Mouse (Mus musculus): ENCODE measurements around the gene Omg. TPM values are rescaled to one million over a fixed set of nuclear protein-coding genes. Genes with fewer than 3 reads are reported as not detected.

Omg gene
- total and polyA plus RNA-seq, 3 experiments: 0.06 TPM; not detected in 2

GRCm38 (mm10) chr11:79452966-79453365 lies 50.9 kb downstream of the Omg start:
- H3K27me3 ChIP-seq (ENCODE audit: control insufficient read depth, insufficient read depth, low read length): no peaks in the 10 kb centered on the region
- H3K79me2 ChIP-seq (replicated peaks; ENCODE audit: control insufficient read depth, insufficient read depth, low read length): no peaks in the 10 kb centered on the region
- intact Hi-C loops (cut with DNase I): no loop called here
- no peak overlapping the region for H3K4me3 ChIP-seq
- no peak for DNase-seq
- no peak overlapping the region for H3K27ac ChIP-seq
- no peaks in the 10 kb centered on the region for H3K4me1 ChIP-seq (ENCODE audit: control insufficient read depth, insufficient read depth, low read length)
- no peak overlapping the region for H3K9ac ChIP-seq (ENCODE audit: low read depth, low read length)
- TF ChIP-seq CTCF (IDR thresholded peaks at IDR 0.05) (no peak), POLR2A (IDR thresholded peaks at IDR 0.05; ENCODE audit: insufficient read depth, low read depth, low read length) (no peak)
- no peaks in the 10 kb centered on the region for H3K36me3 ChIP-seq (ENCODE audit: control insufficient read depth, insufficient read depth, low read length)

Other genes starting within 250 kb of the Omg start
- 10 to 100 TPM; 11.3 to 16.3 TPM for gene Wsb1, start 249.4 kb downstream of the Omg start, total RNA-seq (2021)
- gene Wsb1, start 249.4 kb downstream of the Omg start, polyA plus RNA-seq (2012; rRNA removed): 19.0 and 36.4 TPM in 2 replicates
- under 1 TPM in 1 of 2 experiments, not detected in 1; 0.43 TPM for gene Gm9964, start 207.2 kb downstream of the Omg start, total RNA-seq (2021)
- gene Gm9964, start 207.2 kb downstream of the Omg start, polyA plus RNA-seq (2012; rRNA removed): not detected in 2 replicates
- gene Nf1, start 164.4 kb downstream of the Omg start, total RNA-seq (2021): 10 to 100 TPM; 30.5 to 30.9 TPM
- 8.5 and 13.5 TPM in 2 replicates for gene Nf1, start 164.4 kb downstream of the Omg start, polyA plus RNA-seq (2012; rRNA removed)
- gene Evi2b, start 19.7 kb upstream of the Omg start, total RNA-seq (2021): 1 to 10 TPM in 1 of 2 experiments, under 1 TPM in 1; 0.43 to 1.0 TPM
- 3.8 and 4.2 TPM in 2 replicates for gene Evi2b, start 19.7 kb upstream of the Omg start, polyA plus RNA-seq (2012; rRNA removed)
- gene Evi2, start 26.5 kb upstream of the Omg start, total RNA-seq (2021): under 1 TPM; 0.14 to 0.16 TPM
- 0.29 and 0.35 TPM in 2 replicates for gene Evi2, start 26.5 kb upstream of the Omg start, polyA plus RNA-seq (2012; rRNA removed)
- gene Evi2a, start 26.5 kb upstream of the Omg start, total RNA-seq (2021): 1 to 10 TPM; 1.9 to 2.0 TPM
- 3.8 and 4.2 TPM in 2 replicates for gene Evi2a, start 26.5 kb upstream of the Omg start, polyA plus RNA-seq (2012; rRNA removed)
- under 1 TPM; 0.11 to 0.26 TPM for gene Rab11fip4, start 87.1 kb upstream of the Omg start, total RNA-seq (2021)
- 0.20 and 0.66 TPM in 2 replicates for gene Rab11fip4, start 87.1 kb upstream of the Omg start, polyA plus RNA-seq (2012; rRNA removed)